Mouse (Mus musculus): ENCODE measurements around the gene Notch2.

GRCm38 (mm10) chr3:97985691-97986090 lies 27.6 kb upstream of the Notch2 start:
- TF ChIP-seq POLR2A (IDR thresholded peaks at IDR 0.05; ENCODE audit: low read depth, low read length), result no peak
- no peak for TF ChIP-seq KAT2A (IDR thresholded peaks at IDR 0.05; ENCODE audit: insufficient replicate concordance, low read length)
- no peak for TF ChIP-seq CTCF (conservative IDR thresholded peaks at IDR 0.05 in 1 of 2, IDR thresholded peaks at IDR 0.05 in 1 of 2; ENCODE audit: low read depth in 2 of 2, low read length in 2 of 2)
- TF ChIP-seq USF1 (IDR thresholded peaks at IDR 0.05; ENCODE audit: low read depth, low read length), result no peak
- TF ChIP-seq JUND (conservative IDR thresholded peaks at IDR 0.05; ENCODE audit: low read depth, low read length), result no peak
- no peak for TF ChIP-seq IRF4 (IDR thresholded peaks at IDR 0.05; ENCODE audit: low read depth, low read length)
- TF ChIP-seq BHLHE40 (IDR thresholded peaks at IDR 0.05; ENCODE audit: low read depth, low read length), result no peak
- TF ChIP-seq TBP (conservative IDR thresholded peaks at IDR 0.05; ENCODE audit: low read depth, low read length), result no peak
- TF ChIP-seq NRF1 (IDR thresholded peaks at IDR 0.05; ENCODE audit: low read depth, low read length), result no peak
- TF ChIP-seq E2F4 (IDR thresholded peaks at IDR 0.05; ENCODE audit: insufficient replicate concordance, low read depth, low read length), result no peak
- TF ChIP-seq RAD21 (IDR thresholded peaks at IDR 0.05; ENCODE audit: low read depth, low read length), result no peak
- no peak for TF ChIP-seq ETS1 (conservative IDR thresholded peaks at IDR 0.05; ENCODE audit: low read depth, low read length)
- TF ChIP-seq CHD2 (IDR thresholded peaks at IDR 0.05; ENCODE audit: low read length), result no peak

Measured in CH12.LX (cell line).